Mouse (Mus musculus) embryonic facial prominence, embryonic 14.5 days (tissue): Measurements from ENCODE around the gene Snapc5. TPM values are rescaled to one million over a fixed set of nuclear protein-coding genes. Genes with fewer than 3 reads are reported as not detected.

Experiments
- microRNA-seq: library from miRNA; unstranded; fragments of <30 nt; microRNA quantifications from one replicate; pipeline ENCODE4, GENCODE M21; 2016; ENCODE audit warnings: borderline number of aligned reads
- polyA plus RNA-seq: library from polyadenylated mRNA; unstranded; fragments of >200 nt; fragmentation: Nextera tagmentation; extraction: Ambion mirVana; gene quantifications from 2 replicates; pipeline ENCODE4 v1.2.1, GENCODE M21; 2014

Snapc5 gene
- polyA plus RNA-seq, 1 experiment from 2014 or later = 19.2 TPM

Small RNA genes lying within 50 kb of the gene (microRNA-seq; reads per million reads assigned to microRNA genes)
- not detected for gene Gm24106

Other genes starting within 250 kb of the Snapc5 start
- 7.9 and 8.8 TPM in 2 replicates for gene Smad6, start 157.2 kb upstream of the Snapc5 start, polyA plus RNA-seq
- gene Lctl, start 62.1 kb upstream of the Snapc5 start, polyA plus RNA-seq = not detected in 2 replicates
- 10.6 and 17.4 TPM in 2 replicates for gene Zwilch, start 6.2 kb upstream of the Snapc5 start, polyA plus RNA-seq
- gene Rpl4, start 5.9 kb upstream of the Snapc5 start, polyA plus RNA-seq = 1,344 and 1,393 TPM in 2 replicates
- 2.2 and 2.3 TPM in 2 replicates for gene Uchl4, start 55.9 kb downstream of the Snapc5 start, polyA plus RNA-seq
- gene Map2k1, start 74.4 kb downstream of the Snapc5 start, polyA plus RNA-seq = 105 and 109 TPM in 2 replicates
- gene Tipin, start 102.3 kb downstream of the Snapc5 start, polyA plus RNA-seq = 168 and 218 TPM in 2 replicates
- gene Dis3l, start 162.0 kb downstream of the Snapc5 start, polyA plus RNA-seq = 19.5 and 19.6 TPM in 2 replicates
- 1.1 and 1.3 TPM in 2 replicates for gene Megf11, start 206.4 kb downstream of the Snapc5 start, polyA plus RNA-seq